Mouse (Mus musculus) MEL-GATA-1-ER (cell line): ENCODE measurements around the gene Vdr.
A peak's percentile ranks its signal among the peaks of the same experiment; 100 is the strongest.

Source experiments
- DNase-seq: peaks from one replicate; pipeline ENCODE4 v3.0.0-alpha.2; 2012; ENCODE audit warnings: low read depth; ENCODE audit errors: extremely low read depth

Gene Vdr

DNA sequence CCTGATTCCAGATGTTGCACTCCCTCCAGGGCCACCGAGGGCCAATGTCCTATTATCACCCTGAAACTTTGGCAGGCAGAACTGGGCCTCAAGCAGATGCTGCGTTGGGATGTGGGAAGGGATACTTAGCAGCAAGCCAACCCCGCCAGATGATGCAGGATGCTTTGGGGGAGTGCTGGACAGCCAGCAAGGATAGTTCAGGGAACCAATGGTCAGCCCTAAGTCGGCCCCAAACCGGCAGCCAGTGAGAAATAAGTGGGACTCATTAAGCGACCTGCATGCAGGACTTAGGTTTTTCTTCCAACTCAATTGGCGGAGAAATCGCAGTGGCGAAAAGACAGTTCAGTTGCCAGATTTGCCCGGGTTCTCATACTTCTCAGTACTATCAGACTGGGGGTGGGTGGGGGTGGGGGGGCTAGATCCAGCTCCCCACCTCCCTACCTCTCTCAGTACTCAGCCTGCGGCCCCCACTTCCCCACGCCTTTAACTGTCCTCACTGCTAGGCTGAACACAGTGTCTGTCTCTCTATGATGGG lies 80.1 kb downstream of the Vdr start:
- DNase-seq, result no peak

DNA sequence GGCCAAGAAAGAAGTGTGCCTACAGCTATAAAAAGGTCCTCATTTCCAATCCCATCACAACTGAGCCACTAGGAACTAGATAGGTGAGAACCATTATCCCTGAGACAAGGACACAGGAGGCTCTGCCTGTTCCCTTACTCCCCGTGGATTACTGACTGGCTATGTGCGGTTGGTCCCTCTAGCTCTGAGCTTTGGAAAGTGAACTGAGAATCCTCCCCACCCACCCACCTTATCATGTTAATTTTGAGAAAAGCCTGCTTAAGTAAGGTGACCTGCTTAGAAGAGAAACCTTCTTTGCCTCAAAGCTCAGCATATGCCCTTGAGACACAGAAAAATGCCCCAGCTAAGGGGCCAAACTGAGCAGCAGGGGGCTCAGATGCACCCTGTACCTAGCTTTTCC lies 81.0 kb downstream of the Vdr start:
- DNase-seq, result no peak

DNA sequence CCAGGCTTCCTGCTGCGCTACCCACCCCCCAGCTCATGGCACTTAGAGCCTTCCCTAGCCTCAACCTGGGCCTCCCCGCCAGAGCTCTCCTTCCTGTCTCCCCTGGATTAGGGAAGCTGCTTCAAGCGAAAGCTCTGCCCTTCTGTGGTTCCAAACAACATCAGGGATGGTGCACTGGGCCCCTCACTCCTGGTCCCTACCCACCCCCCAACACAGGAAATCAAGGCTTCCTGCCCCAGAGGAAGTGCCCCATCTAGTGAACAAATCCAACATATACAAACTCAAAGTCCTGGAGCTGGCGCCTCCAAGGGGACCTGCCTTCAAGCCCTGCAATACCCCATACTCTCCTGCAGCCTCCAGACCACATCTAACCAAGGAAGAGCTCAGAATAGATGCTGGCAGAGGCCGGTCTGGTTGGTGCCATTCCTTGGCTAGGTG lies 81.5 kb downstream of the Vdr start:
- DNase-seq, result no peak

DNA sequence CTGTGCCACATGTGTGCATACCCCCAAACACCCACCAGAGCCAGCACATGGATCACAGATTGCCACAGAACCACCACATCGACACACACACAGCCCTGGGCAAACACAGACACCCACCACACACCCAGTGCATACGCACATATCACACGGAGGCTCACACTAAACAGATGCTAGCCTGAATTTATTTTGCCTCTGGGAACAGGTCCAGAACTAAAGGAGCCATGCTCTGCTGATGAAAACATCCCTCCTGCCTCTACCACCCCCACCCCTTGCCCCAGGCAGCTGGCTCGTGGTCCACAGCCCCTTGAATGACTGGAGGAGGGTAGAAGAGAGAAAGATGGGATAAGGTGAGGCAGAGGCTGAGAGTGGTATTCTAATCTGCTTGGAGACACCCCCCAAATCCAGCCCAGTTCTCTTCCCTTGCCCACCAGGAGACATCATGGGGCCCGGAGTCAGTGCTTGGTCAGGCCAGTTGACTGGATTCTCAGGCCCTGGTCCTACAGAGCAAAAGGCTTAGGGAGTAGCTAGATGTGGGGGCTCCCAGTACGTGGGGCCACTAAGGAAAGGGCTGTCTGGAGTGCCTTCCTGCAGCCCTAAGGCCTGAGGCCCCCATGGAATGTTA lies 82.1 kb downstream of the Vdr start:
- DNase-seq, result no peak

DNA sequence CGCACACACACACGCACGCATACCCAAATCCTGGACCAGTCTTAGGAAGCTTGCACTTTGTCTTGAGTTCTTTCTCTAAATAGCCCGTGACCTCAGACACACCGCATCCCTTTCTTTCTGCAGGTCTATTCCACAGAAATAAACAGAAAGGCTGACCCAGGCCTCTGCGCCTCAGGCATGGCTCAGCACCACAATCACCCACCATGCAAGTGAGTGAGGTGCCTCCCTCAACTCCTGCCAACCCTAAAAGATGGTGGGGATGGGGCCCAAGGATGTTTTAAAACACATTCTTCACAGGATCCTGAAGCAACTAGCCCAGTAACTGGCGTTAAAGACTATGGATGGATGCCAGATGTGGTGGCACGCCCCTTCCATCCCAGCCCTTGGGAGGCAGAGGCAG lies 83.0 kb downstream of the Vdr start:
- no peak for DNase-seq

DNA sequence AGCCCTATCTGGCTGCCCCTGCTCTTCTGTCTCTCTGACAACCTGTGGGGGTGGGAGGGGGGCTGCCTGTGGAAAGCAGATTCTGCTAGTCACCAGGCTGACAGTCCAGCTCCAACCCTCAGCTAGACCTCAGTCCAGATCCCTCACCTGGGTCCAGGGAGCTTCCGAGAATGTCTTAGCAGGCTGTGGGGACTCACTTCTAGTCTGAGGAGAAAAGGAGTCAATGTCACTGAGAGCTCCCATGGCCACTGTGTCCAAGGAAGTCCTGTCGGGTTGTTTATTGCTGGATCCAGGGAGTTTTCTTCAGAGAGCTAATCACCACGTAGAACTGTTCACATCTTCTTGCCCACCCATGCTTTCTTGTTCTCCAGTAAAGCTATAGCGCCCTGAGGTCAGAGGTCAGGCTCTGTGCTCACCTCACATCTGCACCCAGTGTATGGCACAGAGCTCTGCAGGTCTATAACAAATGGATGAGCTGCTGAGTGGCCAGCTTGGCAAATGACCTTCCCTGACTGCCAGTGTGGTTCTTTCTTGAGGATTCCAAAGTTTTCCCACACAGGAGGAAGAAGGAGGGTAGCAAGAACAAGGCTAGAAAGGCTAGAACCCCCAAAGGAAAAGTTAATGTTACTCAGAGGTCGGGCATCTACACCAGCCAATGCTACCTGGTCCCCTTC lies 83.7 kb downstream of the Vdr start:
- DNase-seq, result no peak

DNA sequence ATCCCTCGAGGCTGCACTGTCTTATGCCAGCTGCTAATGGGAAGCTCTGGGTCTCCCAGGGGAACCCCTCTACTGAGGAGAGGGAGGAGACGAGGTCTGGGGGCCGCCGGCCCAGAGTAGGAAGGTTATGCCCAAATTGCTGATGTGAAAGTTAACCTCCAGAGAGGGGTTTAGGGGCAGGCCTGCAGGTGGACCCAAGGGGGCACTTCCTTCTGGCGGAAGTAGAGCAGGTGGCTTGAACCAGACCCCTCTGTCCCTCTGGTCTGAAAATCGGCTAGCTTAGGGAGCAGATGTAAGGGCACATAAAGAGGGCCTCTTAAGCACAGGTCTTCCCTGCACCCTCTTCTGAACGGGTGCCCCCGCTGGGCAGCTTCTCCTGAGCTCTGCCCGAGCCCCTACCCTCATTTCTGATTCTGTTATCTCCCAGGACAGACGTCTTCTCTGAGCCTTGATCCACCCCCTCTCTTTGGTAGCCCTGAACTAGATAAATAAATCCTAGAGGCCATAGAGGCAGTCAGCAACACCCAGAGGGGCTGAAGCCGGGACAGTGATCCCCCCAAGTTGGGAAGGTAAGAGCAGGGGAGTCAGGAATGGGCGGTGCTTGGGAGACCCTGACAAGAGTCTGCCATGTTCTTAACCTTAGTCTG lies 84.4 kb downstream of the Vdr start:
- DNase-seq, result peak; percentile 38

DNA sequence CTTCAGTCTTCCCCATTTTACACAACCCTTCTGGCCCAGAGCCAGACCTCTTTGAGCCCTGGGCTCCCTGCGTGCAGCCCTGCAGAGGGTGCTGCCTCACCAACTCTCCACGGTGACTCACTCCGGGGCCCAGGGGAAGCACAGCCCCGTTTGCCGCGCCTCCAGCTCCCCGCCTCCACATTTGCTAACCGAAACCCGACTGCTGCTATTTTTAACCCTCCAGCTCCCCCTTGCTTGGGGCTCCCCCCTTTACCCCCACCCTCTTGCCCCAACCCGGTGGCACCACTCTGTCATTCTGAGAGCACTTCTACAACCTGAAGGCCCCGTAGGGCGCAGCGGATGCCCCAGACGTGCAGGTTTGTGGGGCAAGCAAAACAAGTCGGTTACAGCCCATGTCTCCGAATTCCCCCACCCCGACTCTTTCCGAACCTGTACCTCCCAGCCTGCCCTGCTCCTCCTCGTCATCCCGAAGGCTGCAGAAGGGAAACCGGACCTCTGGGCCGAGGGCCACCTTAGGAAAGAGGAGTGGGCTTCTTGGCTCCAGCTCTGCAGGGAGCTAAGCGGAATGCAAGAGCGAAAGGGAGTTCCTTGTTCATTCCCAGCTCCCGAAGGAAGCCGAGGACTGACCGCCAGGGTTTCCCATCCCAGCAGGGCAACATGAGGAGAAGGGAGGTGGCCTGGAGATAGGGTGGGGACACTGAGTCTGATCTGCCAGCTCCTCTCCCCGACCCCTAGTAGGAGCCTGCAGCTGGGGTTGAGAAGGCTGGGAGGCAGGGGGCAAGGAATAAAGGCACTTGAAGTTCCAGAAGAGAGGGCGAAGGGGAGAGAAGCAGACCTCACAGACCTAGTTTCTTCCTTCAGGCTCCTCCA lies 85.1 kb downstream of the Vdr start:
- DNase-seq, result peak; percentile 93

DNA sequence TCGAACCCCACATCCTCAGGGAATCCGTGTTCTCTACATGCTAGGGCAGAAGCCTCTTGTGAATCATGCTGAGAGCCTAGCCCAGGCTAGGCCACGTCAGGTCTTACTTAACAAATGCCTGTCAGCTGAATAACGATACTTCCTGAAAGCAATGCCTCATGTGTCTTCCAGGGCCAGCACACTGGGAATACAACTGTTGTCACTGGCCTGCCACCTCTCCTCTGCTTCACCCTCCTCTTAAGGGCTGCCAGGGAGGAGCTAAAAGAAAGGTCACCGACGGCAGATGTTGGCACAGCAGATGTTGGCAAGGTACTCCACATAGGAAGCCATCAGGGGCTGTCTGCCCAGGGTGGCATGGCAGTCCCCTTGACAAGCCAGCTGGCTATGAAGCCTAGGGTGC lies 86.4 kb downstream of the Vdr start:
- no peak for DNase-seq

DNA sequence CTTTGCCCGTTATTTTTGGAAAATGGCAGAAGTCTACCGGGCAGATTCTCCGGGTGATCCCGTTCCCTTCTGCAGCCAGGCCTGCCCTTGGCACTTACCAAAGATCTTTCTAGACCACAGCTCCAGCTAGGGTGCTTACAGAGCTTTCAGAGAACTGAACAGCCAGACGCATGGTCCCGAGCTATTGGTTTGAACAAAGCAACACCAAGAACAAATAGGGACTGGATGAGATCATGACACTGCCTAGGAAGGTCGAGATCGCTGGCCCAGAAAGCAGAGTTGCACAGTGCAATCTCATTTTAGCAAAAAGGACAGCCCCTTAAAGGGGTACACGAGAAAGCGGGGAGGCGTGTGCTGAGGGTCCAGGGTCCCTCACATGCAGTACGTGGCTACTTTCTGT lies 87.0 kb downstream of the Vdr start:
- DNase-seq, result no peak

DNA sequence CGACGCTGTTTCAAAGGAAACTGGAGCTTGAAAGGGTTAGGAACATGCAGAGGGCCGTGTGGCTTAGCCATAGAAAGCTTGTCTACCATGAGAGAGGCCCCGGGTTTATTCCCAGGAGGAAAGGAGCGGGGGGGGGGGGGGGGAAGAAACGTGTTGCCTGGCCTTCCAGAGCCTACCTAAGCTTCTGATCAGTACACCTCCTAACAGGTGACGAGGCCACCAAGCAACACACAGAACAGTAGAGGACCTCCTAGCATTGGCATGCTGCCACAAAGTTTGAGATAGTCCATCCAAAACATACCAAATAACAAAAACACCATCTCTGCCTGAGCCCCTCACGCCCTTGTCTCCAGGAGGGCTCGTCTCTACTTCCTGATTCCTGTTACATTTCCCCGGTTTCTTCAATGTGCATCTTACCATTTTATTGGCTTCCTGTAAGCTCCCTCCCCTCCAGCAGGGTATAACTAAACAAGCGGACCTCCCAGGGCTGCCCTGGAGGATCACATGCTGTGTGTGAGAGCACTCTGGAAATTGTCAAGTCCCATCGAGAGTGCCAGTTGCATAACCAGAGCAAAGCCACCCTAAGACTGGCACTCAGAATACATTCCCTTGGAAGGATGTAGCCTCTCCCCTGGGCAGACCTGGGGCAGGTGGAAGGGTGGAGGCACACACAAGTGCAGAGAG lies 87.7 kb downstream of the Vdr start:
- no peak for DNase-seq

DNA sequence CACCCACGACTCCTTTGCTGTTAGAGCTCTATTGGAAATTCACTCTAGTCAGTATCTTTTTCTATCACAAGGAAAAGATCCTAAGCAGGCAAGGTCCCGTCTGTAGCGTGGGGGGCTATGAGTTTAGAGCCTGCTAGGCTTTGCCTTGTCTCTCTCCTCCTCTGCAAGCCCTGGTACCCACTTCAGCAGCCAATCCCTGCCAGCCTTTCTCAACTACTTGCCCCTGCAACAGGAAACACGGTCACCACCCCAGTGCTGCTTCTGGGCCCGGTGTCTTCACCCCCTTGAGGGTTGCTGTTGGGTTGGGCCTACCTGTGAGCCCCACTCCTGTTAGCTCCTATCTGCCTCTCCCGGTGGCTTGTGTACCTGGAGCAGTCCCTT lies 88.5 kb downstream of the Vdr start:
- no peak for DNase-seq

DNA sequence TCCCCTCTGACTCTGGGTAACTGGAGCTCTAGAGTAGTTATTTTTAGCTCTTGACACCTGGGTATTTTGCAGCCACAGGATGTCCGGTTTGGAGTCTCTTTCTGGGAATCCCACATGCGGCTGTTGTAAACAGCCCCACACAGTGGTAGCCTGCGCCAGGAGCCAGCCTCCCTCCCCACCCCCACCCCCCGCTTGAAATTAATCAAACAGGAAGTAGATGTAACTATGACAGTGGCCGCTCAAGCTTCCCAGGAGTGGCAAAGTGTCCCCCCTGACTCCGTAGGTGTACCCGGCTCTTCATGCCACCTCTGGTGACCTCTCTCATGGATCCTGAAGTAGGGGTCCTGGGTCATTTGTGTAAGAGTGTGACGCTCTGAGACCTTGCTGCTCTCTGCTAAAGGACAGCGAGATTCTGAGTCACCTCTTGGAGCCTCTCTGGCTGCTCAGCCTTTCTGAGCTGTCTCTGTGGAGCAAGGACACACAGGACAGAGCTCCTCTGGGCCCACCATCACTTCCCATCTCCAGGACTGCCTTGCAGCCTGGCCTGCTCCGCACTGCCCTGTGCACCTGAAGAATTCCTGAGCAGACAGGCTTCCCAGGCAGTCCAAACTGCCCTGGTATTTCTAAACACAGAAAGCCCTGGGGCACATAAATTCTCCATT lies 89.0 kb downstream of the Vdr start:
- no peak for DNase-seq

DNA sequence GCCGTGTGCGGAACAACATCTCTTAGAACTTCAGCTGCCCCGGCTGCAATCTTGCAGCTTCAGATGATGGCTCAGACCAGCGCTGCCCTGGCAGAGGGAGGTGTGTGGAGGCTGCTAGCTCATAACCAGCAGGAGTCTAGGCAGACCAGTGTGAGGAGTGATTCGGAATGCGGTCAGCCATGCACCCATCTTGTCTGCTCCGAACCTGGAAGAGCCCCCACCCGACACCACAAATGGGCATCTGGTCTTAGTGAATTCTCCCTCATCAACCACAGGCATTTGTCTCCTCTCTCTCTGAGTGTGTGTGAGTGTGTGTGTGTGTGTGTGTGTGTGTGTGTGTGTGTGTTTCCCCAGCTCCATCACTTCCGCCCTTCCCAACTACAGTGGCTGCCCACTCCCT lies 90.5 kb downstream of the Vdr start:
- DNase-seq, result no peak

DNA sequence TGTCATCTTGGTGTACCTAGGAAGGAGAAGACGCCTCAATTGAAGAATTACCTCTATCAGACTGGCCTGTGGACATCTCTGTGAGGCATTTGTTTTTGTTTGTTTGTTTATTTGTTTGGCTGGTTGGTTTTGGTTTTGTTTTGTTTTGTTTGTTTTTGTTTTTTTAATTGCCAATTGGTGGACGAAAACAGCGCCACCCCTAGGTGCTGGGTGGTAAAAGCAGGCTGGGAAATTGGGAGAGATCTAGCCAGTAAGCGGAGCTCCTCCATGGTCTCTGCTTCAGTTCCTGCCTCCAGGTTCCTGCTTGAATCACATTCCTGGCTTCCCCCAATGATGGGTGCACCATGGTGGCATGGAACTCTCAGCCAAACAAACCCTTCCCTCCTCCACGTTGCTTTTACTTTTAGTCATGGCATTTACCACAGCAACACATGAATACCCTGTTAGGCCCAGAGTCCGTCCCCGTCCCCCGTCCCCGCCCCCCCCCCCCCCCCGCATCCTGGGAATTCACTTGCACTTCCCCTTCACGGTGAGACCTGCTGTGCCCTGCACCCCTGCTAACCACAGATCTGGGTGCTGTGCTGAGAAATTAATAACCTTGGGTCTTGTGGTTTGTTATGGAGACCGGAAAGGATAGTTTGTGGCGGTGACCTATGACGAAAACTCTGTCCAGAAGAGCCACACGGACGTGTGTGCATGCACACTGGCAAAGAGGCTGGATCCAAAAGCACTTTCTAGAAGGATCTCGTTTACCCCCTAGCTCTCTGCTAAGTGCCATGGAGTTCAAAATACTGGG lies 94.0 kb downstream of the Vdr start:
- no peak for DNase-seq

DNA sequence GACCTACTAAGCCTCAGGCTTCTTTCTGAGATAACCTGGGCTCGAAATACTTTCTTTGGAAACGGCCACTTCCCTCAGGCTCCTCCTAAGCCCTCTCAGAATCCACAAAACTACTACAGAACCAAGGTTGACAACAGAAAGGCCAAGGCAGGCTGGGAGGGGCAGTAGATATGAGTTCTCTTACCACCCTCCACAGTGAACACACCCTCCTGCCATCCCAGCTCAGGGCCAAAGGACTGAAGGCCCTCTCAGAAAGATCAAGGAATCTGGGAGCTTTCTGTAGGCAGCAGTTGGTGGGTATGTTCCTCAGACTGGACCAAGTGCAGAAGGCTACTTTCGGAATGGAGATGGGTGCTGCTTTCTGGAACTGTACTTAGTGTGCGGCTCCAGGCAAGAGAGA lies 95.2 kb downstream of the Vdr start:
- DNase-seq, result no peak

DNA sequence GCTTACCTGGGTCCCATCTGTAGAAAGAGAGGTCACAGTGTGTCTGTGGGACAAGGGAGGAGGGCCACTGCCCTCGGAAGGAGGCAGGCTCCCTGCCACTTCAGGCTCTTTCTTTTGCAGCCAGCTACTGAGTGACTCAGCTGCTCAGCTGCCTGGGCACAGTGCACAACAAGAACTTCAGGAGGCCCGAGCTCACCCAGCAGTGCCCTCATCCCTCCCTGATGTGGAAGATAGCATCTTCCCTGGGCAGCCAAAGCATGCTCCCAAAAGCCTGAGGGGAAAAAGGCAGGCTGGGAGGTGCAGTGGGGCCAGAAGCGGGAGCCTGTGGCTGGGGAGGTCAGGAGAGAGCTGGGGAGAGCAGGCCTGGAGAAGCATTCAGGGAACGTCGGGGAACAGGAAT lies 95.7 kb downstream of the Vdr start:
- DNase-seq, result no peak

DNA sequence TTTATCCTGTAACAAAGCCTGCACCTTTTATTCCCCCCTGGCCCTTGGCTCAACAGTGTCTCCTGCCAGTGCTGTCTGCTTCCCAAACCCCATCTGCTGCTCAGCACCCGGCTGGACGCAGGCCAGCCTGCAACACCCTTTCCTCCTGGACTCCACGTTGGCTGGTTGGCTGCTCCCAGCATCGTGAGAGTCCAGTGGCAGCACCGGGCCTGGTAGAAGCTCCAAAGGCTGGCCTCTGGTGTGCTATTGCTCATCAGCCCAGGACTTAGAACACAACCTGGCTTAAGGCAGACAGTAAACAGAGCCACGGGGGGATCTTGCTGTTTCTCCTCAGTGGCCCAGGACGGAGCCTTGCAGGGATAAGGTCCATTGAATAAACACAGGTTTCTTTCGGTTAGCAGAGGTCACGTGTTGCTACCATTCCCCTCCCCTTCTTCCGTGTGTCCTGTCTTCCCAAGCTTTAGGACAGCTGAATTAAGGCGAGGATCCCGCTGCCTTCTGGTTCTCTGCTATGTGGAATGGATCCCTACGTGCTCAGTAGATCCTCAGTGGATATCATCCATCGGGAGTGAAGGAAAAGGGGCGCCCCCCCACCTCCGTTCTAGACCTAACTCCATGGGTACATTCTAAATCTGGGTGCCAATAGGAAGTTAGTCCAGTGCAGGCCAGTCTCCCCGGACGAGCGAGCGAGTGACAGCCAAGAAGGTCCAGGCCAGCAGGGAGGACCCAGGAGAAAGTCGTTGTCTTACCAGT lies 96.8 kb downstream of the Vdr start:
- DNase-seq, result no peak

DNA sequence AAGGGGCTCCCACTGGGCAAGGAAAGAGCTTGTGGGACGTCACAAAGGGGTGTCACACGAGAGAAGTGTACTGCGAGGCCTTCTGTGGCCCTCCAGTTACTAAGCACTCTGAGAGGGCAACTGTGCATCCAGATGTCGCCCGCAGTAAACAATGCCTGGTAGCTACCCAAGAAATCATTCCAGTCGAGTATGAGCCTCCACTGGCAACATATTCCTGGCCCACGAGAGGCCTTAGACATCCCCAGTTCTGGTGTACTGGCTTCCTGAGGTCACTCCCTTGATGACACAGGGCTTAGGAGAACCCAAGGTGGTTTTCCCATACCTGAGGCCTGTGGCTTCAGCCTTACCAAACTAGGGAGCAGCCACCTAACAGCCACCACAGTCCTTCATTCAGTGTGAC lies 97.6 kb downstream of the Vdr start:
- DNase-seq, result no peak
